Mouse (Mus musculus): Measurements from ENCODE around the gene Pxn. TPM values are rescaled to one million over a fixed set of nuclear protein-coding genes. Genes with fewer than 3 reads are reported as not detected.

Pxn gene
- polyA plus RNA-seq, 1 experiment = 41.6 TPM

DNA sequence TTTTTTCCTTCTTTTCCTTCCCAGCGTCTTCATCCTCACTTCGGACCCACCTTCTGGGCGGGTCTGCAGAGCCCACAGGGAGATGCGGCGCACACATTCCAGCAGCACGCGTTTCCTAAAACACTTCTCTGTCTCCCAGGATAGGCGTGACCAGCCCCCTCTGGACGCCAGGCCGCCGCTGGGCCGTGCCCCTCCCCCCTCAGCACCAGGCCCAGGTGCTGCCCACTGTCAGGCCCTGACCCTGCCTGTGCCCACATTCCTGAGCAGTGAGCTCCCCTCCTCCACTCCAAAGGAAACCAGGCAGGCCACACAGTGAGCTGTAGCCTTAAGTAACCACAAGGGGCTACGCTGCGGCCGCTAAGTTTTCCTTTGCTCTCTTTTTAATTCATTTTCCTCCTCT lies 17.5 kb downstream of the Pxn start:
- no peak overlapping the region for H3K27ac ChIP-seq (ENCODE audit: insufficient read depth, low read length)
- H3K4me3 ChIP-seq (ENCODE audit: insufficient read depth, low read length) = no peak overlapping the region
- H3K4me1 ChIP-seq (ENCODE audit: control insufficient read depth, insufficient read depth, low read length) = no peaks in the 10 kb centered on the region; the same call in 1 of the 2 replicates
- no peak for TF ChIP-seq POLR2A (IDR thresholded peaks at IDR 0.05; ENCODE audit: extremely low read depth, insufficient read depth, low read length)
- TF ChIP-seq CTCF (IDR thresholded peaks at IDR 0.05; ENCODE audit: extremely low read depth, insufficient read depth, low read length) = no peak

- TF ChIP-seq POLR2A (IDR thresholded peaks at IDR 0.05; ENCODE audit: extremely low read depth, insufficient read depth, low read length) (no peak), CTCF (IDR thresholded peaks at IDR 0.05; ENCODE audit: extremely low read depth, insufficient read depth, low read length) (no peak)
- no peak overlapping the region for H3K4me3 ChIP-seq (ENCODE audit: insufficient read depth, low read length)
- H3K27ac ChIP-seq (ENCODE audit: insufficient read depth, low read length) = no peak overlapping the region
- H3K4me1 ChIP-seq (ENCODE audit: control insufficient read depth, insufficient read depth, low read length) = peaks cover 3% of the 10 kb centered on the region
Observed at GRCm38 (mm10) chr5:115524471-115524870, 18.0 kb downstream of the Pxn start.

GRCm38 (mm10) chr5:115525416-115525815 lies 18.9 kb downstream of the Pxn start:
- H3K4me1 ChIP-seq (ENCODE audit: control insufficient read depth, insufficient read depth, low read length) = peaks cover 4% of the 10 kb centered on the region

DNA sequence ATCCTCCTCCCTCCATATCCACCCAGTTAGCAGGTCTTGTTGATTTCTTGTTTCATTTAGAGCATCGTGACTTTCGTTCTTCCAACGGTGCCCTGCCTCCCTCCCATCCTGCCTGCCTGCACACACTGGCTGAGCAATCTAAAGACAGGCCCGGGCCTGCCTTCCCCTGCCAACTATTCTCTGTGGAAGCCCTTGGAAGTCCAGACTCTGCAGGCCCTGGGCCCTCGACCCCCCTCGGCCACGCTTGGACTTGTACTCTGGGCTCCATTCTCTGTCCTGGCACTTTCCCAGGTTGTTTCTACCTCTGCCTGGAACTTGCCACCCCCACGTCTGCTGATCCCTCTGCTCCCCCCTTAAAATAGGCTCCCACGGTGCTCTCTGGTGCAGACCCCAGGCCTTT lies 19.5 kb downstream of the Pxn start:
- no peak overlapping the region for H3K27ac ChIP-seq (ENCODE audit: insufficient read depth, low read length)
- H3K4me1 ChIP-seq (ENCODE audit: control insufficient read depth, insufficient read depth, low read length) = peaks cover 4% of the 10 kb centered on the region
- TF ChIP-seq CTCF (IDR thresholded peaks at IDR 0.05; ENCODE audit: extremely low read depth, insufficient read depth, low read length) (no peak), POLR2A (IDR thresholded peaks at IDR 0.05; ENCODE audit: extremely low read depth, insufficient read depth, low read length) (no peak)
- H3K4me3 ChIP-seq (ENCODE audit: insufficient read depth, low read length) = no peak overlapping the region

More at GRCm38 (mm10) chr5:115525416-115525815, 18.9 kb downstream of the Pxn start:
- TF ChIP-seq CTCF (IDR thresholded peaks at IDR 0.05; ENCODE audit: extremely low read depth, insufficient read depth, low read length) (no peak), POLR2A (IDR thresholded peaks at IDR 0.05; ENCODE audit: extremely low read depth, insufficient read depth, low read length) (no peak)
- Histone ChIP-seq H3K27ac (ENCODE audit: insufficient read depth, low read length) (no peak overlapping the region), H3K4me3 (ENCODE audit: insufficient read depth, low read length) (no peak overlapping the region)

- TF ChIP-seq CTCF (IDR thresholded peaks at IDR 0.05; ENCODE audit: extremely low read depth, insufficient read depth, low read length) = no peak
- TF ChIP-seq POLR2A (IDR thresholded peaks at IDR 0.05; ENCODE audit: extremely low read depth, insufficient read depth, low read length) = no peak
- H3K4me1 ChIP-seq (ENCODE audit: control insufficient read depth, insufficient read depth, low read length) = peaks cover 4% of the 10 kb centered on the region
- no peak overlapping the region for H3K27ac ChIP-seq (ENCODE audit: insufficient read depth, low read length)
- H3K4me3 ChIP-seq (ENCODE audit: insufficient read depth, low read length) = no peak overlapping the region
Observed at GRCm38 (mm10) chr5:115526456-115527202, 20.2 kb downstream of the Pxn start.

DNA sequence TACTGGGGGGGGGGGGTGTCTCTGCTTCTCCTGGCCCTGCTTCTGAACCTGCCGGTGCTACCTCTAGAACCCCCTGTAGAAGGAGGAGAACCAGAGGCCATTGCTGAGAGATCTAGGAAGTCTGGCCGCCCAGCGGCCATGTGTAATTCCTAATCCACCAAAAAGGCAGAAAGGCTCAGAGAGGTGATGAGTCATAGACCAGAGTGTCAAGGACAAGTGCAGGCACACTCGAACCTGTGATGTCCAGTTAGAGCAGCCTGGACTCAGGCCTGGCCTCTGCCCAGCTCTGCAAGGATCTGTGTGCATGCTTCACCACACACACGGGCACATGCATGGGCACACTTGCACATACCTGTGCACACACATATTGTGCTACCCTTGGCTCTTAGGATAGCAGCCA lies 21.7 kb downstream of the Pxn start:
- TF ChIP-seq CTCF (IDR thresholded peaks at IDR 0.05; ENCODE audit: extremely low read depth, insufficient read depth, low read length) (no peak), POLR2A (IDR thresholded peaks at IDR 0.05; ENCODE audit: extremely low read depth, insufficient read depth, low read length) (no peak)
- Histone ChIP-seq H3K27ac (ENCODE audit: insufficient read depth, low read length) (no peak overlapping the region), H3K4me3 (ENCODE audit: insufficient read depth, low read length) (no peak overlapping the region), H3K4me1 (ENCODE audit: control insufficient read depth, insufficient read depth, low read length) (peaks cover 4% of the 10 kb centered on the region)

DNA sequence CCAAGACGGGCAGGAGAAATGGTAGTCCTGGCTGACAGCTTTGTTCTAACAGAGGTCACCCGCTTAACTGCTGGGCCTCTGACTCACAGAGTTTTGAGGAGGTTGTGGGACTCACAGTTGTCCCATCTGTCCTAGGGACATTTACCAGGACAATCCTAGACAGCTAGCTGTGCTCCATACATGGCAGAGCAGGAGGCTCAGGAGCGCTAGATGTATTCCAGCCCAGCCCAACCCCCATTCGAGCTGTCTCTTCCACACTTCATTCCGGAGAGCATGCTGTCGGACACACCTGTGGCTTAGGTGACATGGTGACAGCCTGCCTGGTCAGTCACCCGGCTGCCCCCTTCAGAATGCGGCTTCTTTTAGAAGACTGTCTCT lies 22.9 kb downstream of the Pxn start:
- H3K4me3 ChIP-seq (ENCODE audit: insufficient read depth, low read length) = no peak overlapping the region
- H3K4me1 ChIP-seq (ENCODE audit: control insufficient read depth, insufficient read depth, low read length) = peaks cover 4% of the 10 kb centered on the region
- TF ChIP-seq POLR2A (IDR thresholded peaks at IDR 0.05; ENCODE audit: extremely low read depth, insufficient read depth, low read length) = no peak
- TF ChIP-seq CTCF (IDR thresholded peaks at IDR 0.05; ENCODE audit: extremely low read depth, insufficient read depth, low read length) = no peak
- no peak overlapping the region for H3K27ac ChIP-seq (ENCODE audit: insufficient read depth, low read length)

GRCm38 (mm10) chr5:115529742-115530446 lies 23.4 kb downstream of the Pxn start:
- H3K4me1 ChIP-seq (ENCODE audit: control insufficient read depth, insufficient read depth, low read length) = peaks cover 4% of the 10 kb centered on the region
- no peak overlapping the region for H3K27ac ChIP-seq (ENCODE audit: insufficient read depth, low read length)
- TF ChIP-seq CTCF (IDR thresholded peaks at IDR 0.05; ENCODE audit: extremely low read depth, insufficient read depth, low read length) (no peak), POLR2A (IDR thresholded peaks at IDR 0.05; ENCODE audit: extremely low read depth, insufficient read depth, low read length) (no peak)
- no peak overlapping the region for H3K4me3 ChIP-seq (ENCODE audit: insufficient read depth, low read length)

- Histone ChIP-seq H3K27ac (ENCODE audit: insufficient read depth, low read length) (no peak overlapping the region), H3K4me3 (ENCODE audit: insufficient read depth, low read length) (no peak overlapping the region), H3K4me1 (ENCODE audit: control insufficient read depth, insufficient read depth, low read length) (peaks cover 4% of the 10 kb centered on the region)
- TF ChIP-seq CTCF (IDR thresholded peaks at IDR 0.05; ENCODE audit: extremely low read depth, insufficient read depth, low read length) (no peak), POLR2A (IDR thresholded peaks at IDR 0.05; ENCODE audit: extremely low read depth, insufficient read depth, low read length) (no peak)
Observed at GRCm38 (mm10) chr5:115530447-115530809, 24.0 kb downstream of the Pxn start.

Measured in cortical plate, adult 2 months (tissue).